In the genomic region with DNA sequence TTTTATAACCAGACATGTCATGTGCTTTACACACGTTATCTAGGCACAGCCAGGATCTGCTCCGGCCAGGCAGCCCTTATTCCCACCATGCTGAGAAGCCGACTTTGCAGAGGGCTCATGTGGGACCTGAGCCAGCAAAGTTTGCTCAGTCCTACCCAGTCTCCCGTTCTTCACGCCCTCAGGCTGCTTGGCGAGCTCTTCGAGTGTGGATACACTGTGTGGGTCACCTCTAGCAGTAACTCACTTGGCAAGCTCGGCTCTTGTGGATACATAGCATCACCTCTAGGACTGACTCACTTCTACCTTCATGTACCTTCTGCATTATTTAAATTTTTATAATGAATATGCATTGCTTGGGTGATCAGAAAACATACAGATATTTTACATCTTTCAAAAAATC, we compare ENCODE assay signal across 23 mouse cellular contexts.
DNase-seq lines count a peak whose midpoint lies in the region; ATAC-seq lines count a peak whose summit lies in the region.
"Had no signal": no experiment of that assay in that cellular context is flagged by ENCODE, and none has a peak within 500 bp of the region (broad histone marks: within the 10 kb centered on the region; RNA-seq: fewer than 3 reads in every experiment).

No protein-coding gene starts in this region.

- no peak overlapping the region for H3K4me2 ChIP-seq in heart, embryonic 16.5 days (ENCODE audit: low read depth, low read length)
- H3K4me2 ChIP-seq in lung, embryonic 16.5 days (ENCODE audit: low read depth, low read length): no peak overlapping the region
- H3K4me2 ChIP-seq: hindbrain, embryonic 13.5 days; liver, embryonic 15.5 days; midbrain, embryonic 15.5 days; neural tube, embryonic 12.5 days had no signal

- intact Hi-C loops in left cerebral cortex, postnatal 4 days (cut with DNase I): no loop called here

- no peak for DNase-seq in heart, embryonic 10.5 days (ENCODE audit: low spot score)
- no peak for DNase-seq in lung, postnatal 14 days
- peak; percentile 56 for DNase-seq in kidney, adult 9 months
- DNase-seq in urinary bladder, adult 2 months (ENCODE audit: low spot score): no peak
- no peak for DNase-seq in left cerebral cortex, postnatal 4 days
- DNase-seq: adrenal gland, adult 8-10 months; cerebellum, adult 2 months; cerebellum, postnatal 25 days; forebrain, postnatal 0 days; gastrocnemius, postnatal 25 days; heart, adult 2 months; heart, postnatal 36 days; liver; right cerebral cortex, postnatal 14 days; spleen, adult 18-20 months had no signal

- no peak overlapping the region for H3K4me3 ChIP-seq in heart, embryonic 16.5 days (ENCODE audit: low read length)
- no peak overlapping the region for H3K4me3 ChIP-seq in heart, embryonic 10.5 days
- H3K4me3 ChIP-seq in lung, embryonic 16.5 days (ENCODE audit: low read length): no peak overlapping the region
- H3K4me3 ChIP-seq: heart, adult 2 months; hindbrain, embryonic 13.5 days; limb, embryonic 10.5 days; liver, embryonic 15.5 days; midbrain, embryonic 15.5 days; neural tube, embryonic 12.5 days had no signal

- no peaks in the 10 kb centered on the region for H3K36me3 ChIP-seq in heart, embryonic 16.5 days (ENCODE audit: control insufficient read depth, insufficient read depth)
- H3K36me3 ChIP-seq in heart, embryonic 10.5 days: no peaks in the 10 kb centered on the region
- H3K36me3 ChIP-seq in lung, embryonic 16.5 days (ENCODE audit: control insufficient read depth, insufficient read depth, low read length): no peaks in the 10 kb centered on the region
- H3K36me3 ChIP-seq: hindbrain, embryonic 13.5 days; limb, embryonic 10.5 days; liver, embryonic 15.5 days; midbrain, embryonic 15.5 days; neural tube, embryonic 12.5 days had no signal

- H3K27ac ChIP-seq in heart, embryonic 16.5 days (ENCODE audit: low read length): no peak overlapping the region
- H3K27ac ChIP-seq in heart, embryonic 10.5 days: no peak overlapping the region
- H3K27ac ChIP-seq in lung, embryonic 16.5 days (ENCODE audit: low read length): no peak overlapping the region
- H3K27ac ChIP-seq: heart, adult 2 months; hindbrain, embryonic 13.5 days; limb, embryonic 10.5 days; liver, embryonic 15.5 days; macrophage; midbrain, embryonic 15.5 days; neural tube, embryonic 12.5 days had no signal

- ATAC-seq in heart, embryonic 16.5 days (replicated peaks; ENCODE audit: extremely low read depth, insufficient read depth, low FRiP score): peak; percentile 58; the same call in 1 of the 2 replicates
- ATAC-seq in lung, embryonic 16.5 days (ENCODE audit: low read depth): peak; percentile 56; the same call in 1 of the 2 replicates
- ATAC-seq: forebrain, postnatal 0 days; midbrain, embryonic 15.5 days had no signal

- no peak overlapping the region for H3K9ac ChIP-seq in heart, embryonic 16.5 days (ENCODE audit: low read length)
- no peak overlapping the region for H3K9ac ChIP-seq in lung, embryonic 16.5 days (ENCODE audit: low read length)
- H3K9ac ChIP-seq: forebrain, postnatal 0 days; hindbrain, embryonic 13.5 days; liver, embryonic 15.5 days; midbrain, embryonic 15.5 days; neural tube, embryonic 12.5 days had no signal

- no peaks in the 10 kb centered on the region for H3K9me3 ChIP-seq in heart, embryonic 16.5 days (replicated peaks; ENCODE audit: control insufficient read depth, low read length)
- no peaks in the 10 kb centered on the region for H3K9me3 ChIP-seq in heart, embryonic 10.5 days
- no peaks in the 10 kb centered on the region for H3K9me3 ChIP-seq in lung, embryonic 16.5 days (ENCODE audit: control insufficient read depth, low read length)
- H3K9me3 ChIP-seq: hindbrain, embryonic 13.5 days; limb, embryonic 10.5 days; liver, embryonic 15.5 days; midbrain, embryonic 15.5 days; neural tube, embryonic 12.5 days had no signal

- H3K27me3 ChIP-seq in heart, embryonic 16.5 days (ENCODE audit: control insufficient read depth, insufficient read depth, low read length): no peaks in the 10 kb centered on the region
- no peaks in the 10 kb centered on the region for H3K27me3 ChIP-seq in heart, embryonic 10.5 days (ENCODE audit: insufficient read depth, poor library complexity, severe bottlenecking)
- H3K27me3 ChIP-seq in lung, embryonic 16.5 days (ENCODE audit: control insufficient read depth, insufficient read depth, low read depth, low read length): no peaks in the 10 kb centered on the region
- H3K27me3 ChIP-seq: hindbrain, embryonic 13.5 days; liver, embryonic 15.5 days; midbrain, embryonic 15.5 days; neural tube, embryonic 12.5 days had no signal

- 30% methylated on average over 8 of the region's 8 CpGs for WGBS in heart, embryonic 16.5 days
- 77% methylated on average over 8 of the region's 8 CpGs for WGBS in heart, embryonic 10.5 days
- 26% methylated on average over 8 of the region's 8 CpGs for WGBS in lung, embryonic 16.5 days

- H3K4me1 ChIP-seq in heart, embryonic 16.5 days (ENCODE audit: control insufficient read depth, insufficient read depth, low read length): no peaks in the 10 kb centered on the region
- peaks cover 3% of the 10 kb centered on the region; the same call in 1 of the 2 replicates for H3K4me1 ChIP-seq in heart, embryonic 10.5 days
- H3K4me1 ChIP-seq in lung, embryonic 16.5 days (replicated peaks; ENCODE audit: control insufficient read depth, insufficient read depth, low read length): no peaks in the 10 kb centered on the region; the same call in 1 of the 2 replicates
- H3K4me1 ChIP-seq: liver, embryonic 15.5 days had no signal
